Mouse (Mus musculus): Measurements from ENCODE around the gene Hspd1. TPM values are rescaled to one million over a fixed set of nuclear protein-coding genes. Genes with fewer than 3 reads are reported as not detected.

Hspd1 gene
- polyA plus RNA-seq, 1 experiment from 2014 or later = 398 TPM

DNA sequence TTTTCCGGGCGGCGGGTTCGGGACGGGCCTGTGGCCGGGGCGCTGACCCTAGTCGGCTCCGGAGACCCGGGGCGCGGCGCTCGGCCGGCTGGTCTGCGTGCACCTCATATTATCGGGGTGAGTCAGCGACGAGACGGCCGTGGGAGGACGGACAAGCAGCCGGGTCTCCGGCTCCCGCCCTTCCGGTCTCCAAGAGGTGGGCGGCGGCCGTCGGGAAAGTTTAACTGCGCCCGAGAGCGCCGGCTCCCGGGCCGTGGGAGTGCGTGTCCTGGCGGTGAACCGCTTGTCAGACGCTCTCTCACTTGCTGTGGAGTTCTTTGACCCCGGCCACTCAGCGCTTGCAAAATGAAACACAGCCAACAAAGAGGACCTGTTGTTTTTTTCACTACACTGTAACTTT lies 35.0 kb downstream of the Hspd1 start:
- H3K4me3 ChIP-seq (replicated peaks) = peak overlapping the region; percentile 92
- WGBS = 0% methylated on average over 41 of the region's 42 CpGs
- peaks cover 5% of the 10 kb centered on the region; the same call in 1 of the 2 replicates for H3K27me3 ChIP-seq
- H3K4me1 ChIP-seq = peaks cover 11% of the 10 kb centered on the region
- ATAC-seq (ENCODE audit: low FRiP score) = no peak
- peak overlapping the region; percentile 78; the same call in 1 of the 2 replicates for H3K27ac ChIP-seq
- H3K36me3 ChIP-seq (replicated peaks) = peaks cover 6% of the 10 kb centered on the region; the same call in 1 of the 2 replicates
- peak overlapping the region; percentile 70 for H3K4me2 ChIP-seq
- peak overlapping the region; percentile 74 for H3K9ac ChIP-seq
- H3K9me3 ChIP-seq = no peaks in the 10 kb centered on the region

DNA sequence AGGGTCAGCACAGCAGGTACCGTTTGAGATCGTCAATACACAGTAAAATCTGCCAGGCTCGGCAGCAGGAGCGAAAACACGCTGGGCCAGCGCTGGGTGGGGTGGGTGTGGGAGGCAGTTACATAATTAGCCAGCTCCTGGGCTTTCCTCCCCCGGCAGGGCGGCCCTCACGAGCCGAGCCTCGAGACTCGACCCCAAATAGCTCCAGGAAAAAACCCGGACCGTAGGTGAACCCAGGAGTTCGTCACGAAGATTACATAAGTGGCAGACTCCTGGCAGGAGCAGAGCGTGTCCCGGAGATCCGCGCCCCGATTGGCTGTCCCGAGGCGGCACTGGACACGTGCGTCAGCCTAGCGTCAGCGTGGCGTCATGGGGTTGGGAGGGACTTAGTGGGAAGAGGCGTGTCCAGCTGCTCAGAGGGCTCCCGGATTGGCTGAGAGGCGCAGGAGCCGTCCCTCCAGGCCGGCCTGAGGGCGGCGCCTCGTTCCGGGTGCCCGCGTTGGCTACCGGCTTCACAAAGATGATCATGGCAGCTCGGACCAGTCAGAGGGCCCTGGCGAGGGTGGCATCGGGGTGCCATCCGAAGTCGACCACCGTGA lies 35.6 kb downstream of the Hspd1 start, which contains the start of gene Coq10b:
TSS of gene Coq10b (plus strand) at position 416 of the 599 bp plus-strand sequence.
- peak within 1 kb of the TSS; percentile 74 for H3K9ac ChIP-seq
- peaks cover 11% of the 10 kb centered on the region for H3K4me1 ChIP-seq
- peaks cover 5% of the 10 kb centered on the region; the same call in 1 of the 2 replicates for H3K27me3 ChIP-seq
- peak within 1 kb of the TSS; percentile 82 for H3K4me2 ChIP-seq
- peak within 1 kb of the TSS; percentile 92 for H3K4me3 ChIP-seq (replicated peaks)
- peaks cover 6% of the 10 kb centered on the region; the same call in 1 of the 2 replicates for H3K36me3 ChIP-seq (replicated peaks)
- no peaks in the 10 kb centered on the region for H3K9me3 ChIP-seq
- ATAC-seq (ENCODE audit: low FRiP score) = peak; percentile 100
- WGBS = under 1% methylated on average over 46 of the region's 46 CpGs
- peak within 1 kb of the TSS; percentile 78 for H3K27ac ChIP-seq

GRCm38 (mm10) chr1:55051671-55052070 lies 36.4 kb downstream of the Hspd1 start:
- ATAC-seq (ENCODE audit: low FRiP score) = no peak
- H3K4me3 ChIP-seq (replicated peaks) = no peak overlapping the region
- H3K27me3 ChIP-seq = peaks cover 5% of the 10 kb centered on the region; the same call in 1 of the 2 replicates
- H3K27ac ChIP-seq = no peak overlapping the region
- H3K4me1 ChIP-seq = peaks cover 11% of the 10 kb centered on the region
- WGBS = 81% methylated on average over 3 of the region's 3 CpGs
- no peaks in the 10 kb centered on the region for H3K9me3 ChIP-seq
- H3K9ac ChIP-seq = no peak overlapping the region
- peak overlapping the region; percentile 82 for H3K4me2 ChIP-seq
- H3K36me3 ChIP-seq (replicated peaks) = peaks cover 4% of the 10 kb centered on the region; the same call in 1 of the 2 replicates

DNA sequence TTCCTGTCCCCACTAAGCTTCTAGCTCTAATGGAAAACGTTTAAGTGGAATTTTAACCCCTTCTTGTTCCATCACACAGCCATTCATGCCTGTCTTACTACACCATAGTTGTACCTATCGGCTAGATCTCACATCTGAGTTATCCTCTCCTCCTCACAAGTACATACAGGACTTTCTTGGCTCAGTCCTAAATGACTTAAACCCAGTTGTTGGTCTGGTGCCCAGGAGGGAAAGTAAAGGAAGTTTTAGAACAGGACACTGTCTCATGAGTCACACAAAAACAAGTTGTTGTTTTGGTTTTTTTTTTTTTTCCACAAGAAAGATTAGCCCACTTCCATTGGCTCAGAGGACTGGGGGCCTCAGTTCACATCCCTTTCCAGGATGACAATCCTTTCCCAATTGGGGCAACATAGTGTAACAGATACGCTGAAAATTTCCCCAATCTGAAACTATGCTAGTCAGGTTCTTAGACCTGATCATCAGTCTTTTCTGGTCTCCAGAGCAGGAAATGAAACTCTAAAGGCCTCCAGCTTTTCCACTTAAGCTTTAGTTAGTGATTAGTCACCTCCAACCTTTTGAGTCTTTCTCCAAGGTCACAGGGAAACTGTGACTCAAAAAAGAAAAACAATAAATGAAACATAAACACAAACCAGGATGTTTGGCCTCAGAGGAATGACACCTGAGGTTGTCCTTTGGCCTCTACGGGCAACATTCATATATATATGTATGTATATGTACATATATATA lies 39.0 kb downstream of the Hspd1 start:
- Histone ChIP-seq H3K4me1 (peaks cover 9% of the 10 kb centered on the region), H3K27ac (no peak overlapping the region), H3K4me3 (replicated peaks) (no peak overlapping the region), H3K4me2 (no peak overlapping the region), H3K36me3 (replicated peaks) (no peaks in the 10 kb centered on the region), H3K9me3 (no peaks in the 10 kb centered on the region), H3K9ac (no peak overlapping the region), H3K27me3 (peaks cover 5% of the 10 kb centered on the region; the same call in 1 of the 2 replicates)
- 70% methylated on average over 4 of the region's 4 CpGs for WGBS
- no peak for ATAC-seq (ENCODE audit: low FRiP score)

DNA sequence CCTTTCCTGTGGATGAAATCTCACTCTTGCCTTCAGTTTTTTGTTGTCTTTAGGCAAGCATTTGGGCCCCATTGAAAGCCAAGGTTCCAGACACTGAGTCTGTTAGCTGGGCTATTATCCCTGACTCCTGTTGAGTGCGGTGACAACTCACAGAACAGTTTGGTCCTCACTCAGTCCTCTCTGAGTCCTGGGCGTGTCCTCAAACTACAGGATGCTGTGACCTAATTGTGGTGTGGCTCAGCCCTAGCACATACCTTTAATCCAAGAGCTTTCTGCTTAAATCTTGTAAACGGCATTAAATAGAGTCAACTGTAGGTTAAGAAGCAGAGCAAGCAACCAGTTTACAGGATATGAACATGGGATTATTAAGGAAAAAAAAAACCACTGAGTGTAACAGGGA lies 44.9 kb downstream of the Hspd1 start:
- Histone ChIP-seq H3K4me3 (replicated peaks) (no peak overlapping the region), H3K27ac (no peak overlapping the region), H3K27me3 (no peaks in the 10 kb centered on the region), H3K9me3 (peaks cover 5% of the 10 kb centered on the region; the same call in 1 of the 2 replicates), H3K36me3 (replicated peaks) (no peaks in the 10 kb centered on the region), H3K4me1 (no peaks in the 10 kb centered on the region), H3K9ac (no peak overlapping the region), H3K4me2 (no peak overlapping the region)
- no peak for ATAC-seq (ENCODE audit: low FRiP score)
- WGBS = 88% methylated on average over 3 of the region's 3 CpGs

DNA sequence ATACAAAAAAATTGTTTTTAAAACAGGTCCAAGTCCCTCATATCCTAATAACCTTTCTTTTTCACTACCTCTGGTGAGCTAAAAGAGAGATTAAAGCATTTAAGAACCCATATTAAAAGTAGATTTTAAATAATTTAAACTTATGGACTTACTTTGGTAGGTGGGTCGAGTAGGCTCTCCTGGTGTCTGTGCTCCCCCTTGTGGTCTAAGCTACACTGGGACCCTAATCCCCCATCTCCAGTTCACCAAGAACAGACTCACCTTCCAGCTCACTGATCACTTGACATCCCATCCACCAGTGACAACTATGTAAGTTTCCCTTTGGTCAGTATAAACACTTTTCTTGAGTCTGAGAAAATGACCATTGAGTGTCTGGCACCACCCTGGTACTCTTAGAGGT lies 45.8 kb downstream of the Hspd1 start:
- Histone ChIP-seq H3K4me3 (replicated peaks) (no peak overlapping the region), H3K4me2 (no peak overlapping the region), H3K27me3 (no peaks in the 10 kb centered on the region), H3K4me1 (no peaks in the 10 kb centered on the region), H3K36me3 (replicated peaks) (no peaks in the 10 kb centered on the region), H3K9ac (no peak overlapping the region), H3K9me3 (peaks cover 5% of the 10 kb centered on the region; the same call in 1 of the 2 replicates), H3K27ac (no peak overlapping the region)
- ATAC-seq (ENCODE audit: low FRiP score) = no peak
- 78% methylated on average over 1 of the region's 1 CpGs for WGBS

DNA sequence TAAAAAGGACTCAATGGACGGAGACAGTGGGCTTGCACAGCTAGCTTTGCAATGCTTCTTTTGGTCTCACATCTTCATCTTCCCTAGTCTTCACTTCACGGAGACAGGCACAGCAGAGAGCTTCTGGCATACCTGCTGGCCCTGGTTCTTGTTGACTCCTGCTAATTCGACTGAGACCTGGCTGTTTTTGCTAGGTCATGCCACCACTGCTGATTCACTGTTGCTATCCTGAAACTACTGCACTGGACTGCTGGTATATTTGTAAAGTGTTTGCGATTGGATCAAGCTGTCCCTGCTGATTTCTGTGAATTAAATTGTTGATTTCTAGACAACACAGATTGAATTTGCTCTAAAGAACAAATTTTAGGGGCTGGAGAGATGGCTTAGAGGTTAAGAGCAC lies 46.4 kb downstream of the Hspd1 start:
- peaks cover 5% of the 10 kb centered on the region; the same call in 1 of the 2 replicates for H3K9me3 ChIP-seq
- H3K4me1 ChIP-seq = no peaks in the 10 kb centered on the region
- no peaks in the 10 kb centered on the region for H3K27me3 ChIP-seq
- 90% methylated on average over 4 of the region's 4 CpGs for whole genome bisulfite sequencing
- no peak overlapping the region for H3K27ac ChIP-seq
- H3K36me3 ChIP-seq (replicated peaks) = no peaks in the 10 kb centered on the region
- no peak for ATAC-seq (ENCODE audit: low FRiP score)
- no peak overlapping the region for H3K4me2 ChIP-seq
- H3K9ac ChIP-seq = no peak overlapping the region
- no peak overlapping the region for H3K4me3 ChIP-seq (replicated peaks)

DNA sequence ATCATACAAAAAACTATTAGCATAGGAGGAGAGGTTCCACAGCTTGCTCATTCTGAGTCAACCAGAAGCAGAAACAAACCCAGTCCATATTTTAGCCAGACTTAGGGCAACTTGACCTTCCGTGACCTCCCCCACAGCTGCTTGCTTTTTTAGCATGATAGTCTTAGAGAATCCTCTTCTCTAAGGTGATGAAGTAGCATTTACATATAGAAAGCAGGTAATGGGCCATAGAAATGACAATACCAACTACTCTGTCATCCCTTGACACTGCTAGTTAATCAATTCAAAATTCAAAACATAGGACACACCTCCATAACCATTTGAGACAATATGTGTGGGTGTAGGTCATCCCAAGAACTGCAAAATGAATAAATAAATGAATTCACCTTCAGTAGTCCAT lies 48.1 kb downstream of the Hspd1 start:
- Histone ChIP-seq H3K9ac (no peak overlapping the region), H3K4me1 (no peaks in the 10 kb centered on the region), H3K36me3 (replicated peaks) (no peaks in the 10 kb centered on the region), H3K4me3 (replicated peaks) (no peak overlapping the region), H3K4me2 (no peak overlapping the region), H3K9me3 (peaks cover 5% of the 10 kb centered on the region; the same call in 1 of the 2 replicates), H3K27ac (no peak overlapping the region), H3K27me3 (no peaks in the 10 kb centered on the region)
- no peak for ATAC-seq (ENCODE audit: low FRiP score)
- WGBS = 92% methylated on average over 1 of the region's 1 CpGs

GRCm38 (mm10) chr1:55031026-55031779 lies 56.8 kb downstream of the Hspd1 start:
- ATAC-seq (ENCODE audit: low FRiP score) = no peak
- Histone ChIP-seq H3K4me3 (replicated peaks) (no peak overlapping the region), H3K27me3 (no peaks in the 10 kb centered on the region), H3K9ac (no peak overlapping the region), H3K9me3 (no peaks in the 10 kb centered on the region), H3K36me3 (replicated peaks) (no peaks in the 10 kb centered on the region), H3K4me2 (no peak overlapping the region), H3K4me1 (0 out of 2 replicates have a peak, but pooled peaks cover 2% of the 10 kb centered on the region), H3K27ac (no peak overlapping the region)

GRCm38 (mm10) chr1:55029446-55029845 lies 58.6 kb downstream of the Hspd1 start:
- Histone ChIP-seq H3K4me1 (peaks cover 11% of the 10 kb centered on the region), H3K36me3 (replicated peaks) (no peaks in the 10 kb centered on the region), H3K27me3 (no peaks in the 10 kb centered on the region), H3K4me3 (replicated peaks) (no peak overlapping the region), H3K4me2 (no peak overlapping the region), H3K27ac (no peak overlapping the region), H3K9ac (no peak overlapping the region), H3K9me3 (no peaks in the 10 kb centered on the region)
- 72% methylated on average over 4 of the region's 4 CpGs for WGBS
- ATAC-seq (ENCODE audit: low FRiP score) = no peak

DNA sequence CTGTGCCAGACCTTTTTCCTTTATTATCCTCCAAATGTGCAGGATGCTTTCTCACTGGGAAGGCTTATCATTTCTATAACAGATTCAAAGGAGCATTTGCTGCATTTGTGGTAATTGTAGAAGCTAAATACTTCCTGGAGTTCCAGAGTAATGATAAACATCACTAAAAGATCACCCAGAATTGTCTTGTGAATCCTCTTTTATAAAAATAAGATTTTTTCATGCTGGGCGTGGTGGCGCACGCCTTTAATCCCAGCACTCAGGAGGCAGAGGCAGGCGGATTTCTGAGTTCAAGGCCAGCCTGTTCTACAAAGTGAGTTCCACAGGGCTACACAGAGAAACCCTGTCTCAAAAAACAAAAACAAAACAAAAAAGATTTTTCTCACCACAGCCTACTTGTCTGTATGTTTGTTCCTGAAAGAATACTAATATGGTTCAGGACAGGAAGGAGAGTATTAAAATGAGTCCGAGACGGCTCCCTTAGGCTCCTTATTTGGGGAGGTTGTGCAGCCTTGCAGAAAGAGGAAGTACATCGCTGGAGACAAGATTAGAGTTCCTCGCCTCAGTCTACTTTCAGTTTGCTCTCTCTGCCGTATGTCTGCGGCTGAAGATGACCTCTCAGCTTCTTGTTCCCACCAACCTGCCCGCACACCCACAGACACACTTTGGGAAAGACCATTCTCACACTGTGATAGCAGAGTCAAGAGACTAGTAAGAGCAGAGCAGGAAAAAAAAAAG lies 59.4 kb downstream of the Hspd1 start:
- no peak overlapping the region for H3K4me2 ChIP-seq
- no peak overlapping the region for H3K9ac ChIP-seq
- no peak for ATAC-seq (ENCODE audit: low FRiP score)
- H3K36me3 ChIP-seq (replicated peaks) = no peaks in the 10 kb centered on the region
- no peak overlapping the region for H3K27ac ChIP-seq
- 91% methylated on average over 11 of the region's 11 CpGs for WGBS
- peaks cover 11% of the 10 kb centered on the region for H3K4me1 ChIP-seq
- H3K9me3 ChIP-seq = no peaks in the 10 kb centered on the region
- H3K27me3 ChIP-seq = no peaks in the 10 kb centered on the region
- no peak overlapping the region for H3K4me3 ChIP-seq (replicated peaks)
